Comparison of ENCODE assay signal across 8 mouse cellular contexts in the genomic region with DNA sequence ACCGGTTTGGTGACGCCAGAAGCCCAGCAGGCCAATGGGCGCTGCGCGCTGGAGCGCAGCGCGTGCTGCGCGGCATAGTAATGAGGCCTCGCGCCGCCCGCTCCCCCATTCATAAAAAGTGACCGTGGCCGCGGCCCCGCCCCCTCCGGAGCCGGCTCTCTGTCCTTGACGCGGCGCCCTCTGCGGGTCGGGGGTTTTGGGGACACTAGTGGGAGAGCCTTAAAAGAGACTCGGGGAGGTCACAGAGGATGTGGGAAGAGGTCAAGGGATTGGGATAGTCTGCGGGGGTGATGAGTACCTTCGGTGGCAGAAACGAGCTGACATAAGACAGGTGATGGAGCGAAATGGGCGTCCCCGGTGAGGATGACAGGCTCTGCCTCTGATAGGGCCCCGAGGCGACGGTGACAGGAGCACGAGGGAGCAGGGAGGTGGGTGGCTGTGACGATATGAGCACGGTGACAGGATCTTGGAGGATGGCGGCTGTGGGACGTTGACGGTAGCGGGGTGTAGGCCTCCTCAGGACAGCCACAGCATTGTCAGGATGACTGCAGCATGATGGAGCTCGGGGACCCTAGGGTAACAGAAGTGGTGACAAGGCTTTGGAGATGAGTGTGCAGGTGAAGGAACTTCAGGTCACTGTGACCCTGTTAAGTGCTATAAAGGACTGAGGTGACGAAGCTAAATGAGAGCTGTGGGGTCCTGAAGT. TPM values are rescaled to one million over a fixed set of nuclear protein-coding genes. Genes with fewer than 3 reads are reported as not detected.
DNase-seq lines count a peak whose midpoint lies in the region; ATAC-seq lines count a peak whose summit lies in the region.

No protein-coding gene starts in this region.

- peak overlapping the region; percentile 65 for H3K4me3 ChIP-seq in embryonic facial prominence, embryonic 13.5 days
- peak overlapping the region; percentile 71 for H3K4me3 ChIP-seq in limb, embryonic 13.5 days
- H3K4me3 ChIP-seq in midbrain, embryonic 15.5 days: peak overlapping the region; percentile 58

- H3K9ac ChIP-seq in embryonic facial prominence, embryonic 13.5 days: peak overlapping the region; percentile 69
- H3K9ac ChIP-seq in limb, embryonic 13.5 days: peak overlapping the region; percentile 70
- H3K9ac ChIP-seq in midbrain, embryonic 15.5 days: peak overlapping the region; percentile 55

- peak overlapping the region; percentile 96 for H3K4me2 ChIP-seq in embryonic facial prominence, embryonic 13.5 days
- peak overlapping the region; percentile 99 for H3K4me2 ChIP-seq in limb, embryonic 13.5 days (replicated peaks)
- peak overlapping the region; percentile 89 for H3K4me2 ChIP-seq in midbrain, embryonic 15.5 days

- ATAC-seq in embryonic facial prominence, embryonic 13.5 days (ENCODE audit: insufficient number of reproducible peaks, insufficient read depth, low FRiP score, low TSS enrichment, low read depth): no peak
- peak; percentile 78 for ATAC-seq in limb, embryonic 13.5 days (ENCODE audit: low FRiP score, low read depth)
- peak; percentile 85 for ATAC-seq in midbrain, embryonic 15.5 days (replicated peaks)

- no peak overlapping the region; the same call in 1 of the 2 replicates for H3K27ac ChIP-seq in embryonic facial prominence, embryonic 13.5 days
- no peak overlapping the region for H3K27ac ChIP-seq in limb, embryonic 13.5 days
- no peak overlapping the region for H3K27ac ChIP-seq in midbrain, embryonic 15.5 days

- no peaks in the 10 kb centered on the region for H3K36me3 ChIP-seq in embryonic facial prominence, embryonic 13.5 days
- H3K36me3 ChIP-seq in limb, embryonic 13.5 days: no peaks in the 10 kb centered on the region
- no peaks in the 10 kb centered on the region for H3K36me3 ChIP-seq in midbrain, embryonic 15.5 days (replicated peaks)

- peak; percentile 56 to 58 for DNase-seq in urinary bladder, adult 18-20 months (ENCODE audit: low spot score in 2 of 2)
- no peak for DNase-seq in urinary bladder, postnatal 10 days (ENCODE audit: low spot score)
- DNase-seq in heart, adult 8-10 months (ENCODE audit: low spot score): peak; percentile 72
- DNase-seq in kidney, adult 8-10 months: peak; percentile 68 to 77
- peak; percentile 53 to 80 for DNase-seq in spleen, postnatal 10 days (ENCODE audit: low spot score in 2 of 2)

- H3K9me3 ChIP-seq in embryonic facial prominence, embryonic 13.5 days: no peaks in the 10 kb centered on the region
- no peaks in the 10 kb centered on the region for H3K9me3 ChIP-seq in limb, embryonic 13.5 days
- no peaks in the 10 kb centered on the region for H3K9me3 ChIP-seq in midbrain, embryonic 15.5 days

- 2% methylated on average over 44 of the region's 44 CpGs for WGBS in embryonic facial prominence, embryonic 13.5 days
- WGBS in limb, embryonic 13.5 days: 2% methylated on average over 44 of the region's 44 CpGs
- WGBS in midbrain, embryonic 15.5 days: 2% methylated on average over 44 of the region's 44 CpGs

- H3K4me1 ChIP-seq in embryonic facial prominence, embryonic 13.5 days: peaks cover 26% of the 10 kb centered on the region
- H3K4me1 ChIP-seq in limb, embryonic 13.5 days: peaks cover 21% of the 10 kb centered on the region
- peaks cover 28% of the 10 kb centered on the region for H3K4me1 ChIP-seq in midbrain, embryonic 15.5 days

- peaks cover 49% of the 10 kb centered on the region for H3K27me3 ChIP-seq in embryonic facial prominence, embryonic 13.5 days
- peaks cover 49% of the 10 kb centered on the region for H3K27me3 ChIP-seq in limb, embryonic 13.5 days
- H3K27me3 ChIP-seq in midbrain, embryonic 15.5 days (replicated peaks): peaks cover 20% of the 10 kb centered on the region

RNA-seq across cellular contexts. Expression of a gene that starts 0.4 kb away (rescaled TPM):
- polyA plus RNA-seq in embryonic facial prominence, embryonic 13.5 days (2015; fragmentation: Nextera tagmentation; extraction: Ambion mirVana): 0.15 and 0.37 TPM in 2 replicates
- total RNA-seq in heart, adult 8-10 months (2022): not detected
- 0.32 and 0.38 TPM in 2 replicates for polyA plus RNA-seq in limb, embryonic 13.5 days (2015; fragmentation: Nextera tagmentation; extraction: Ambion mirVana)
- 1.3 and 2.0 TPM in 2 replicates for polyA plus RNA-seq in midbrain, embryonic 15.5 days (2015; fragmentation: Nextera tagmentation; extraction: Ambion mirVana)

RNA-seq across cellular contexts. Expression of a gene that starts 0.8 kb away (rescaled TPM):
- polyA plus RNA-seq in embryonic facial prominence, embryonic 13.5 days (2015; fragmentation: Nextera tagmentation; extraction: Ambion mirVana): 4.0 and 5.2 TPM in 2 replicates
- total RNA-seq in heart, adult 8-10 months (2022): not detected
- polyA plus RNA-seq in limb, embryonic 13.5 days (2015; fragmentation: Nextera tagmentation; extraction: Ambion mirVana): 2.8 and 5.9 TPM in 2 replicates
- polyA plus RNA-seq in midbrain, embryonic 15.5 days (2015; fragmentation: Nextera tagmentation; extraction: Ambion mirVana): 3.0 and 5.0 TPM in 2 replicates

RNA-seq across cellular contexts. Expression of a gene that starts 27.9 kb away (rescaled TPM):
- 4.3 and 4.8 TPM in 2 replicates for polyA plus RNA-seq in embryonic facial prominence, embryonic 13.5 days (2015; fragmentation: Nextera tagmentation; extraction: Ambion mirVana)
- total RNA-seq in heart, adult 8-10 months (2022): 10 to 100 TPM; 14.8 to 21.8 (median 16.3) TPM
- 2.4 and 2.6 TPM in 2 replicates for polyA plus RNA-seq in limb, embryonic 13.5 days (2015; fragmentation: Nextera tagmentation; extraction: Ambion mirVana)
- 1.6 and 2.0 TPM in 2 replicates for polyA plus RNA-seq in midbrain, embryonic 15.5 days (2015; fragmentation: Nextera tagmentation; extraction: Ambion mirVana)

RNA-seq across cellular contexts. Expression of a gene that starts 50.2 kb away (rescaled TPM):
- 6.6 and 8.2 TPM in 2 replicates for polyA plus RNA-seq in embryonic facial prominence, embryonic 13.5 days (2015; fragmentation: Nextera tagmentation; extraction: Ambion mirVana)
- under 1 TPM; 0.30 to 0.59 (median 0.33) TPM for total RNA-seq in heart, adult 8-10 months (2022)
- polyA plus RNA-seq in limb, embryonic 13.5 days (2015; fragmentation: Nextera tagmentation; extraction: Ambion mirVana): 5.5 and 5.6 TPM in 2 replicates
- 0.56 and 0.65 TPM in 2 replicates for polyA plus RNA-seq in midbrain, embryonic 15.5 days (2015; fragmentation: Nextera tagmentation; extraction: Ambion mirVana)
